Mouse (Mus musculus) G1E (cell line): ENCODE results near the gene Prr29. TPM values are rescaled to one million over a fixed set of nuclear protein-coding genes. Genes with fewer than 3 reads are reported as not detected.

ENCODE experiments used
- ATAC-seq: 2 replicates; pipeline ENCODE4 v1.8.0; 2016; ENCODE audit warnings: mild to moderate bottlenecking; ENCODE audit not compliant: insufficient number of reproducible peaks, poor library complexity, low FRiP score, severe bottlenecking; ENCODE audit errors: extremely low read depth
- DNase-seq: peaks from one replicate; pipeline ENCODE4 v3.0.0; 2012; ENCODE audit warnings: low spot score
- H3K27me3 ChIP-seq: 2 replicates; pipeline ENCODE4 v1.6.1; 2012; ENCODE audit warnings: mild to moderate bottlenecking, low read length, inconsistent platforms; ENCODE audit not compliant: insufficient read depth
- H3K36me3 ChIP-seq: replicated peaks from 2 replicates; pipeline ENCODE3; 2012; ENCODE audit warnings: mild to moderate bottlenecking, inconsistent platforms
- H3K4me1 ChIP-seq: 2 replicates; pipeline ENCODE4 v1.6.1; 2012; ENCODE audit warnings: low read depth, low read length, inconsistent platforms, mixed read lengths; ENCODE audit not compliant: insufficient read depth
- H3K4me3 ChIP-seq: 2 replicates; pipeline ENCODE4 v1.5.1; 2012; ENCODE audit warnings: low read depth, mild to moderate bottlenecking, inconsistent platforms, low read length, moderate library complexity, mixed read lengths
- H3K9me3 ChIP-seq: replicated peaks from 2 replicates; pipeline ENCODE4 v1.6.1; 2012; ENCODE audit warnings: inconsistent platforms
- CTCF ChIP-seq: IDR thresholded peaks from 2 replicates; pipeline ENCODE4 v1.5.1; 2012; ENCODE audit warnings: low read depth, low read length, inconsistent platforms, mixed read lengths
- GATA1 ChIP-seq: IDR thresholded peaks from 2 replicates; pipeline ENCODE4 v1.6.1; 2012; ENCODE audit warnings: borderline replicate concordance, low read length, inconsistent platforms, mixed read lengths
- GATA2 ChIP-seq: IDR thresholded peaks from 2 replicates; pipeline ENCODE4 v1.6.1; 2012; ENCODE audit warnings: low read depth, low read length, inconsistent platforms, borderline replicate concordance
- POLR2AphosphoS5 ChIP-seq: IDR thresholded peaks from 2 replicates; pipeline ENCODE4 v1.6.1; 2012; ENCODE audit warnings: low read depth, low read length, inconsistent platforms; ENCODE audit not compliant: insufficient replicate concordance
- TAL1 ChIP-seq: conservative IDR thresholded peaks from 2 replicates; pipeline ENCODE4 v1.6.1; 2012; ENCODE audit warnings: low read depth, low read length, inconsistent platforms, mixed read lengths
- polyA plus RNA-seq: library from polyadenylated mRNA; stranded (reverse); fragments of >175 nt; gene quantifications from 2 replicates; pipeline ENCODE4 v1.2.3, GENCODE M21; 2012
- total RNA-seq, 2 experiments: library from RNA; stranded (forward) in 1 of 2; stranded (reverse) in 1 of 2; fragments of 200-1000 nt in 1 of 2; fragments of >200 nt in 1 of 2; fragmentation: Nextera tagmentation in 1 of 2; gene quantifications; 2 replicates each; pipeline ENCODE4 v1.2.3; 2014 to 2017

Prr29 gene
- total and polyA plus RNA-seq, 3 experiments = 0.07 to 0.16 TPM; not detected in 1

- H3K9me3 ChIP-seq = no peaks in the 10 kb centered on the region
- DNase-seq (no peak), ATAC-seq (no peak)
- TF ChIP-seq POLR2AphosphoS5 (no peak), CTCF (no peak), GATA1 (no peak), TAL1 (no peak), GATA2 (no peak)
- H3K4me3 ChIP-seq = no peak overlapping the region
- peaks cover 7% of the 10 kb centered on the region for H3K4me1 ChIP-seq
- peaks cover 50% of the 10 kb centered on the region for H3K27me3 ChIP-seq
- no peaks in the 10 kb centered on the region for H3K36me3 ChIP-seq
Observed at GRCm38 (mm10) chr11:106326475-106326874, 38.8 kb upstream of the Prr29 start.

DNA sequence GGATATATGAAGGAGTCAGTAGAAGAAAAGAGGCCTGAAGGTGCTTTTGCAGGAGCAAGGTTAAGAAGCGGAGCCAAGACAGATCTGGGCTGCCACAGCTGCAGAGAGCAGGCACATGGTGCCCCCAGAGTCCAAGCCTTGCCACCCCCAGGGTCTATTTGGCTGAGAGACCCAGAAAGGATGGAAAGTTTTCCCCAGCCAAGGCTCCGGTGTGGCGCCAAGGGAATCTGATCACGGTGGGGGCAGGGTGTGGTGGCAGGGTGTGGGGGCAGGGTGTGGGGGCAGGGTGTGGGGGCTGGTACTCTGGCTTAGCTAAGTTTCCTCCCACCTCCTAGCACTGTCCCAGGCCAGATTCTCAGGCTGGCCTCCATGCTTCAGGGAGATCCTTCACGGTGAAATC lies 36.8 kb upstream of the Prr29 start:
- Histone ChIP-seq H3K9me3 (no peaks in the 10 kb centered on the region), H3K27me3 (peaks cover 45% of the 10 kb centered on the region), H3K4me1 (peaks cover 7% of the 10 kb centered on the region), H3K36me3 (no peaks in the 10 kb centered on the region), H3K4me3 (no peak overlapping the region)
- ATAC-seq = no peak
- no peak for DNase-seq
- TF ChIP-seq POLR2AphosphoS5 (no peak), GATA1 (no peak), TAL1 (no peak), GATA2 (no peak), CTCF (no peak)

GRCm38 (mm10) chr11:106329128-106329527 lies 36.1 kb upstream of the Prr29 start:
- H3K4me3 ChIP-seq = no peak overlapping the region
- DNase-seq (no peak), ATAC-seq (no peak)
- peaks cover 7% of the 10 kb centered on the region for H3K4me1 ChIP-seq
- no peak for TF ChIP-seq TAL1
- TF ChIP-seq GATA1 = no peak
- no peaks in the 10 kb centered on the region for H3K9me3 ChIP-seq
- H3K27me3 ChIP-seq = peaks cover 42% of the 10 kb centered on the region
- H3K36me3 ChIP-seq = no peaks in the 10 kb centered on the region

DNA sequence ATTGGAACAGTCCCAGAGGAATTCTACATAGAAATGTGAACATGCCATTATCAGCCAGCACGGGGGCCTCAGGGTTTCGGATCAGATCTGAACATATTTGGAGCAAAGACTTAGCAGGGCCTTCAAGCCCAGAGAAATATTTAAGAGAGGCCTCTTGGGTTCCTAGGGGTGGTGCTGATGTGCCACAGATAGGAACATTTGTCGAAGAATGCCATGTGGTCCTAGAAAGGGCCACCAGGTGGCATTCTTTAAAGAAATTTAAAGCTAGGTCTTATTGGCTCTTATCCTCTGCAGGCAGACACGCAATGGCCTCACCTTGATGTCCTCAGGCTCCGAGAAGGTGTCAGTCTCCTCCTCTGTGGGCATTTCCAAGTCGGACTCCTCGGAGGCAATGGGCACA lies 35.6 kb upstream of the Prr29 start:
- TF ChIP-seq TAL1 (no peak), CTCF (no peak), GATA2 (no peak), GATA1 (no peak), POLR2AphosphoS5 (no peak)
- peaks cover 38% of the 10 kb centered on the region for H3K27me3 ChIP-seq
- DNase-seq (no peak), ATAC-seq (no peak)
- no peak overlapping the region for H3K4me3 ChIP-seq
- no peaks in the 10 kb centered on the region for H3K36me3 ChIP-seq
- no peaks in the 10 kb centered on the region for H3K9me3 ChIP-seq
- peaks cover 7% of the 10 kb centered on the region for H3K4me1 ChIP-seq

- Histone ChIP-seq H3K27me3 (peaks cover 25% of the 10 kb centered on the region; the same call in 1 of the 2 replicates), H3K9me3 (no peaks in the 10 kb centered on the region), H3K4me3 (no peak overlapping the region), H3K4me1 (no peaks in the 10 kb centered on the region), H3K36me3 (no peaks in the 10 kb centered on the region)
- TF ChIP-seq CTCF = no peak
- TF ChIP-seq POLR2AphosphoS5 = no peak
- TF ChIP-seq GATA2 = no peak
- no peak for TF ChIP-seq TAL1
- TF ChIP-seq GATA1 = no peak
- no peak for ATAC-seq
- no peak for DNase-seq
Observed at GRCm38 (mm10) chr11:106332458-106332857, 32.8 kb upstream of the Prr29 start.

DNA sequence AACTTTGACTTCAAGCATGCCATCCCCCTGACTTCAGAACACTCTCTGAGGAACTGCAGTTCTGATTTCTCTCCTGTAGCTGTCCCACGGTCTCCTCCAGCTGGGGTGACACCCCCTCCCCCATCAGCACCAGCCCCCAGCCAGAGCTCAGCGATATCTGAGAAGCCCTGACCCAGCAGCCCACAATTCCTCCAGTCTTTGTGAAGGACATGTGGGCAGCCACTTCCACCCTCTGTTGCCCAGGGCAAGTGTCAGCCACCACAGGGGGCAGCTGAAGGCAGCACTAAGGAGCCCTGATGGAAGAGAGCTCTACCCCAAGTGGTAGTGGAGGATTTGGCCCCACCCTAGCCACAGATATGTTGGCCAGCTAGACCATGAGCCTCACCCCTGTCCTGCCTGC lies 31.2 kb upstream of the Prr29 start:
- no peak overlapping the region for H3K4me3 ChIP-seq
- ATAC-seq (no peak), DNase-seq (no peak)
- no peaks in the 10 kb centered on the region for H3K4me1 ChIP-seq
- peaks cover 30% of the 10 kb centered on the region for H3K27me3 ChIP-seq
- no peaks in the 10 kb centered on the region for H3K9me3 ChIP-seq
- no peaks in the 10 kb centered on the region for H3K36me3 ChIP-seq
- TF ChIP-seq GATA1 (no peak), TAL1 (no peak), CTCF (no peak), POLR2AphosphoS5 (no peak), GATA2 (no peak)

- TF ChIP-seq GATA2 (no peak), CTCF (no peak), TAL1 (no peak), POLR2AphosphoS5 (no peak), GATA1 (no peak)
- Histone ChIP-seq H3K4me1 (no peaks in the 10 kb centered on the region), H3K36me3 (no peaks in the 10 kb centered on the region), H3K4me3 (no peak overlapping the region), H3K9me3 (no peaks in the 10 kb centered on the region), H3K27me3 (peaks cover 44% of the 10 kb centered on the region)
- ATAC-seq = no peak
- no peak for DNase-seq
Observed at GRCm38 (mm10) chr11:106338029-106338428, 27.2 kb upstream of the Prr29 start.
